Mouse (Mus musculus) bone marrow macrophage, adult 2 months (primary cell): ENCODE measurements around the gene Gm10100.

Experiments used
- CTCF ChIP-seq: IDR thresholded peaks from 2 replicates; pipeline ENCODE4 v1.5.1; 2012; ENCODE audit warnings: low read depth, mild to moderate bottlenecking, low read length, moderate library complexity
- POLR2A ChIP-seq: IDR thresholded peaks from 2 replicates; pipeline ENCODE4 v1.6.1; 2012; ENCODE audit warnings: mild to moderate bottlenecking, low read depth, low read length, borderline replicate concordance

DNA sequence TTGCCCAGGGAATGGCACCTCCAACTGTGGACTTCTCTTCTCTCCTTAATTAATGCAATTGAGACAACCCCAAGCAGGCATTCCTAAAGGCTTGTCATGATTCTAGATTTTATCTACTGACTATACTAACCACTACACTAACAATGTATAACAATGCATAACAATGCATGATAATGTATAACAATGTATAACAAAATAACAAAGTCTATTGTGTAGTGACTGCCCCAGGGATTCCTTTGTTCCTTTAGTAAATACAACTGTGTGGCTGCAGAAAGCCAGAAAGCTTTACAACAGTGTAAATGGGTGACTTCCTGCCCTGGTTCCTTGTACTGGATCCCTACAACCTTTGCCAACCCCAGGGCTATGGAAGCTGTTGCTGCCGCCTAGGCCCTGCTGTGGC lies 9.6 kb downstream of the Gm10100 start:
- TF ChIP-seq CTCF = no peak
- TF ChIP-seq POLR2A = no peak
